Mouse (Mus musculus) heart, postnatal 25 days (tissue): ENCODE results near the gene Dnajc5g. TPM values are rescaled to one million over a fixed set of nuclear protein-coding genes. Genes with fewer than 3 reads are reported as not detected.

Experiments used
- total RNA-seq, 2 experiments: library from RNA; stranded (reverse); gene quantifications; 2 replicates each; pipeline ENCODE4 v1.2.3; 2021

The Dnajc5g gene
- total RNA-seq, 2 experiments from 2014 or later: not detected

Other genes with a start within 250 kb of the Dnajc5g start
- 10 to 100 TPM; 36.5 to 39.1 TPM for gene Tmem214, start 238.3 kb upstream of the Dnajc5g start, total RNA-seq
- gene Agbl5, start 217.6 kb upstream of the Dnajc5g start, total RNA-seq: 1 to 10 TPM; 5.9 to 6.8 TPM
- gene Ost4, start 198.5 kb upstream of the Dnajc5g start, total RNA-seq: 100 to 1,000 TPM; 142 to 150 TPM
- 10 to 100 TPM; 27.6 to 29.7 TPM for gene Emilin1, start 192.9 kb upstream of the Dnajc5g start, total RNA-seq
- gene Khk, start 184.9 kb upstream of the Dnajc5g start, total RNA-seq: 10 to 100 TPM; 21.1 to 22.6 TPM
- gene Cgref1, start 160.7 kb upstream of the Dnajc5g start, total RNA-seq: under 1 TPM; 0.39 to 0.53 TPM
- gene Preb, start 145.9 kb upstream of the Dnajc5g start, total RNA-seq: 10 to 100 TPM; 79.3 to 82.9 TPM
- gene Tcf23, start 137.6 kb upstream of the Dnajc5g start, total RNA-seq: under 1 TPM; 0.45 to 0.75 TPM
- 10 to 100 TPM; 44.1 to 47.0 TPM for gene Atraid, start 58.0 kb upstream of the Dnajc5g start, total RNA-seq
- 10 to 100 TPM in 1 of 2 experiments, 1 to 10 TPM in 1; 9.9 to 10.5 TPM for gene Slc5a6, start 57.4 kb upstream of the Dnajc5g start, total RNA-seq
- gene Cad, start 51.5 kb upstream of the Dnajc5g start, total RNA-seq: 10 to 100 TPM; 14.4 to 15.5 TPM
- gene Slc30a3, start 2.0 kb downstream of the Dnajc5g start, total RNA-seq: not detected
- gene Trim54, start 10.4 kb downstream of the Dnajc5g start, total RNA-seq: 100 to 1,000 TPM; 183 to 212 TPM
- gene Ucn, start 32.5 kb downstream of the Dnajc5g start, total RNA-seq: not detected
- 10 to 100 TPM; 55.1 to 55.5 TPM for gene Mpv17, start 48.0 kb downstream of the Dnajc5g start, total RNA-seq
- under 1 TPM; 0.23 to 0.28 TPM for gene Gm29609, start 73.6 kb downstream of the Dnajc5g start, total RNA-seq
- gene Gtf3c2, start 73.9 kb downstream of the Dnajc5g start, total RNA-seq: 10 to 100 TPM; 32.0 to 35.8 TPM
- gene Snx17, start 86.9 kb downstream of the Dnajc5g start, total RNA-seq: 10 to 100 TPM; 61.3 to 62.5 TPM
- 10 to 100 TPM; 51.6 to 55.5 TPM for gene Eif2b4, start 87.1 kb downstream of the Dnajc5g start, total RNA-seq
- gene Zfp513, start 96.0 kb downstream of the Dnajc5g start, total RNA-seq: 1 to 10 TPM; 7.3 to 8.1 TPM
- gene Ppm1g, start 114.4 kb downstream of the Dnajc5g start, total RNA-seq: 10 to 100 TPM; 58.5 to 61.7 TPM
- gene Nrbp1, start 134.6 kb downstream of the Dnajc5g start, total RNA-seq: 10 to 100 TPM; 74.3 to 80.5 TPM
- not detected for gene Gm9970, start 134.9 kb downstream of the Dnajc5g start, total RNA-seq
- 1 to 10 TPM; 1.3 to 1.7 TPM for gene Krtcap3, start 145.4 kb downstream of the Dnajc5g start, total RNA-seq
- 10 to 100 TPM; 39.7 to 41.8 TPM for gene Ift172, start 184.8 kb downstream of the Dnajc5g start, total RNA-seq
- gene Fndc4, start 189.8 kb downstream of the Dnajc5g start, total RNA-seq: 1 to 10 TPM; 3.6 to 4.1 TPM
- gene Gckr, start 191.2 kb downstream of the Dnajc5g start, total RNA-seq: not detected